Mouse (Mus musculus) heart, embryonic 15.5 days (tissue): ENCODE data around the gene Slc26a10. TPM values are rescaled to one million over a fixed set of nuclear protein-coding genes. Genes with fewer than 3 reads are reported as not detected.
"Not testable (repeated sequence)": the region's sequence is repeated elsewhere in the genome, so short reads cannot be mapped to it uniquely, and the experiment has no call there.

Experiments used
- ATAC-seq: fragments of 200-750 bp; cut with Nextera tagmentation; replicated peaks from 2 replicates; pipeline ENCODE4 v1.8.0; 2017; ENCODE audit warnings: low read depth, moderate TSS enrichment; ENCODE audit not compliant: insufficient number of reproducible peaks, insufficient read depth, low FRiP score
- H3K27ac ChIP-seq: fragments of 300-500 bp; sonication (generic); 2 replicates; pipeline ENCODE4 v1.5.1; 2015; ENCODE audit warnings: mild to moderate bottlenecking, inconsistent platforms
- H3K27me3 ChIP-seq: fragments of 300-500 bp; sonication (generic); 2 replicates; pipeline ENCODE4 v1.6.1; 2015; ENCODE audit warnings: inconsistent platforms
- H3K36me3 ChIP-seq: fragments of 300-500 bp; sonication (generic); 2 replicates; pipeline ENCODE4 v1.6.1; 2015; ENCODE audit warnings: mild to moderate bottlenecking, inconsistent platforms
- H3K4me1 ChIP-seq: fragments of 300-500 bp; sonication (generic); replicated peaks from 2 replicates; pipeline ENCODE4 v1.6.1; 2015; ENCODE audit warnings: inconsistent platforms
- H3K4me2 ChIP-seq: fragments of 300-500 bp; sonication (generic); 2 replicates; pipeline ENCODE4 v1.6.1; 2015; ENCODE audit warnings: inconsistent platforms, mild to moderate bottlenecking, moderate library complexity
- H3K4me3 ChIP-seq: fragments of 300-500 bp; sonication (generic); 2 replicates; pipeline ENCODE4 v1.5.1; 2015; ENCODE audit warnings: mild to moderate bottlenecking, inconsistent platforms
- H3K9ac ChIP-seq: fragments of 300-500 bp; sonication (generic); 2 replicates; pipeline ENCODE4 v1.6.1; 2015; ENCODE audit warnings: mild to moderate bottlenecking, inconsistent platforms
- H3K9me3 ChIP-seq: fragments of 300-500 bp; sonication (generic); replicated peaks from 2 replicates; pipeline ENCODE4 v1.6.1; 2016; ENCODE audit warnings: inconsistent platforms
- WGBS: fragments of 180-500 bp; shearing (Covaris S2); methylation state at CpG from one replicate; pipeline ENCODE4 v1.1.7; 2015; ENCODE audit warnings: mixed read lengths; 5-methylcytosine and 5-hydroxymethylcytosine counted together
- polyA plus RNA-seq: library from polyadenylated mRNA; unstranded; fragments of >200 nt; fragmentation: Nextera tagmentation; extraction: Ambion mirVana; gene quantifications from 2 replicates; pipeline ENCODE4 v1.2.1, GENCODE M21; 2015

Slc26a10 gene
- polyA plus RNA-seq, 1 experiment from 2014 or later, result 15.6 TPM

DNA sequence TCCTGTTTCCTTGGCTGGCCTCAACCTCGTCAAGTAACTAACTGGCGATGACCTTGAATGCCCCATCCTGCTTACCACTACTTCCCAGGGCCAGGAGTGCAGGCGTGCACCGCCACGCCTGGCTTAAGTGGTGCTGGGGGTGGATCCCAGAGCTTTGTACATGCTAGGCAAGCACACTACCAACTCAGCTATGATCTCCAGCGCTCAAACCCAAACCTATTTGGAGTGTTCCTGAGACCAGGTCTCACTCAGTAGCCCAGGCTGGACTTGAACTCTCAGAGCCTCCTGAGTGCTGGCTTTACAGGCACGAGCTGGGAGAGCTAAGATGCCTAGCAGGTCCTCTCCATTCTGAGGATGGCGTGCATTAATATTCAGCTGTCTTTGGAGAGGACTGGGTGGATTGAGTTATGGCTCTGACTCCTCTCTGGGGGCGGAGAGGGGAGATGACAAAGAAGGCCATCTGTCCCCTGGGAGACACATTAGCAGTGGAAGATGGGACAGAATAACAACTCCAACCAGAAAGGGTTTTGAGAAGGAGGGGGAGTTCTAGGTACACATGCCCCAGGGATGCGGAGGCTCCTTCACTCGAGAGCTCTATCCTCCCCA lies 17.2 kb upstream of the Slc26a10 start:
- H3K27ac ChIP-seq, result 0 out of 2 replicates have a peak overlapping the region, but pooled peaks have one; percentile 12
- H3K36me3 ChIP-seq, result peaks cover 35% of the 10 kb centered on the region
- WGBS, result 75% methylated on average over 11 of the region's 11 CpGs
- H3K4me1 ChIP-seq, result peaks cover 22% of the 10 kb centered on the region
- H3K9me3 ChIP-seq, result no peaks in the 10 kb centered on the region
- H3K4me2 ChIP-seq, result no peak overlapping the region
- no peak overlapping the region for H3K4me3 ChIP-seq
- no peak for ATAC-seq
- H3K9ac ChIP-seq, result no peak overlapping the region
- H3K27me3 ChIP-seq, result no peaks in the 10 kb centered on the region

DNA sequence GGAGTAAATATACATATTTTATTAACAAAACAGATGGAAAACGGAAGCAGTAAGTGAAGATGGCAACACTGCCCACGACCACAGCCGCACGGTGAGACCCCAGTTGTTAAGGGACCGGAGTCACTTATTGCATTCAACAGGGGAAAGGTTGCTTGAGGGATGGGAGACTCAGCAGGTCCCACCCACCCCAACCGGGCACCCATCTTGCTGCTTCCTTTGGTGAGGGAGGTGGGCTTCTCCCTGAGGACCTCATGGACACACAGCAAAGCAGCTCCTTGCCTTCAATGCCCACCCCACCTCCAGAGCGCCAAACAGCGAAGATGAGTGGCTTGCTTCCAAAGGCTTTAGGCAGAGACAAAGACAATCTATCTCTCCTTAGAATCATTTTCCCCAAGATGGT lies 16.7 kb upstream of the Slc26a10 start:
- Histone ChIP-seq H3K36me3 (peaks cover 35% of the 10 kb centered on the region), H3K27me3 (no peaks in the 10 kb centered on the region), H3K9ac (no peak overlapping the region), H3K4me1 (peaks cover 22% of the 10 kb centered on the region), H3K9me3 (no peaks in the 10 kb centered on the region), H3K27ac (0 out of 2 replicates have a peak overlapping the region, but pooled peaks have one; percentile 12), H3K4me3 (no peak overlapping the region), H3K4me2 (no peak overlapping the region)
- no peak for ATAC-seq
- 89% methylated on average over 8 of the region's 8 CpGs for WGBS

GRCm38 (mm10) chr10:127196392-127196791 lies 15.9 kb upstream of the Slc26a10 start:
- no peaks in the 10 kb centered on the region for H3K9me3 ChIP-seq
- H3K27ac ChIP-seq, result peak overlapping the region; percentile 94
- peak overlapping the region; percentile 90 for H3K9ac ChIP-seq
- H3K4me2 ChIP-seq, result peak overlapping the region; percentile 98
- H3K36me3 ChIP-seq, result peaks cover 29% of the 10 kb centered on the region; the same call in 1 of the 2 replicates
- H3K4me3 ChIP-seq, result peak overlapping the region; percentile 96
- H3K27me3 ChIP-seq, result no peaks in the 10 kb centered on the region
- H3K4me1 ChIP-seq, result peaks cover 24% of the 10 kb centered on the region
- WGBS, result 4% methylated on average over 5 of the region's 5 CpGs
- peak; percentile 75 for ATAC-seq

DNA sequence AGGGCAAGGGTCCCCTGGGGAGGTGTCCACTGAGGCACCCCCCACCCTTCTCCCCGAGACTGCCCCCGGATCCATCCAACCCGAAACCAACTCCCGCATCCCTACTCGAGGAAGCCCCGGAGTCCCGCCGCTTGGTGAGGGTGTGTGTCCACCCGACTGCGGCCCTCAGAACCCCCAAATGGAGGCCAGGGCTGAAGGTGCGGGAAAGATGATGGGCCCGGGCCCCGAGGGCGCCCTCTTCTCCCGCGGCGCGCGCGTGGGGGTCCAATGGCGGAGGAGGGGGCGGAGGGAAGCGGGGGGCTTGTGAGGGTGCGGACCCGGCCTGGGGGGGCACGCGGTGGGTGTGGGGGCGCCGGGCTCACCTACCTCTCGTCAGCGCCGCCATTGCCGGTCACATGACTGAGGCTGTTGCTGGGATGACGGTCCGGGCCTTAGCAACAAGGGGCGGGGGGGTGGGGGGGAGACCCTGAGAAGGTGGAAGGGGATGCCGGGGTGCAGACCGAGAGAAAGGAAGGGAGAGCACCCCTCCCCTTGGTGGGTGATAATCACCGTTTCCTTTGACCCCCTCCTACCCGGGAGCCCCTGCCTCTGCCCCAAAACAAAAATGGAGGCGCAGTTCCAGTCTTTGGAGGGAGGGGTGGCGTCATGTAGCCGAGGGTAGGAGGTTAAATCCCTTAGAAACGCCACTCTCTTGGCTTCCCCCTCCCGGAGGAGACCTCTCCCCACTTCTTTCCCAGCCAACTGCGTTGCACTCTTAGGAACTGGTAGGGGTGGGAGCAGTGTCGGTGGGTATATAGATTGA lies 15.1 kb upstream of the Slc26a10 start, which contains the start of gene Dtx3:
Gene Dtx3 (minus strand): TSS at position 401 of the 802 bp plus-strand sequence.
- Histone ChIP-seq H3K9me3 (no peaks in the 10 kb centered on the region), H3K4me1 (peaks cover 33% of the 10 kb centered on the region), H3K27me3 (no peaks in the 10 kb centered on the region), H3K9ac (peak within 1 kb of the TSS; percentile 90), H3K36me3 (peaks cover 26% of the 10 kb centered on the region; the same call in 1 of the 2 replicates), H3K4me2 (peak within 1 kb of the TSS; percentile 98), H3K4me3 (peak within 1 kb of the TSS; percentile 96), H3K27ac (peak within 1 kb of the TSS; percentile 94)
- WGBS, result under 1% methylated on average over 29 of the region's 47 CpGs
- peak; percentile 50 for ATAC-seq

DNA sequence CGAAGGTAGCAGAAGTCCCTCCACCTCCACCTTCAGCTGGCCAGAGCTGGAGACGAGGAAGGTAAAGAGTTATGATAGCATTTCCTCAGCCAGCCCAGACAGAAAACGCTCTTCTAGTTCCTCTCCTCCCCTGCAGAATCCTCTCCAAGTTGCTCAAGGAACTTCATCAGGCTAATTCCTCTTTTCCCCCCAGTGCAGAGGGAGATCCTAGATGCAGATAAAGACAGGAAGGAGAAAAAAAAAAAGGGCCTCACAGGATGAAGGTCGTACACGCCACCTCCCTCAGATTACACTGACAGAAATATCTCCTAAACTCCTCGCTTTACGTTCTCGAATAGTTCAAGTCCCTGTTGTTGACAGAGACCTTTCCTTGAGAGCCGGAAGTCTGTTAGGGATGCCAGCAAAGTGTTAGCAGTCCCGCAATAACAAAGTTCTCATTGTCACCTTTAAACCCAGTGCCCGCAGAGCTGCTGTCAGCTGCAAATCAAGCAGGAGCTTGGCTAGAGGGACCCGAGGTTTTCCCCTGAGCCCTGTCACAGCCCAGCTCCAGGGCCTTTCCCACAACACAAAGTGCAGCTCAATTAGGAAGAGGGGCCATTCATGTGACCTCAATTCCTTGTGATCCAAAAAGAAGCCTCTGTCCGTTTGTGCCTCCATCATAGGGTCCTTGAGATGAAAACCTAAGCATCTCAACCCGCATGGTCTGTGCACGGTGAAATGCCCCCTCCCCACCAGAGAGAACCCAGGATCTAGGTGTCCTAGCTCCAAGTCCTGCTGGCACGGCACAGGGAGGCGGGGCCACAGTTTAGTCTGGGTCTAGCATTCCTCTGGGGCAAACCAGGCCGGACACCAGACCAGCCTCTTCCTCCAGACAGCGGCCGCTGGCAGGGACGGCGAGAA lies 14.2 kb upstream of the Slc26a10 start:
- WGBS, result 12% methylated on average over 22 of the region's 22 CpGs
- H3K4me2 ChIP-seq, result peak overlapping the region; percentile 98
- peak; percentile 37 for ATAC-seq
- peak overlapping the region; percentile 90 for H3K9ac ChIP-seq
- peaks cover 41% of the 10 kb centered on the region for H3K4me1 ChIP-seq
- no peaks in the 10 kb centered on the region for H3K27me3 ChIP-seq
- H3K9me3 ChIP-seq, result no peaks in the 10 kb centered on the region
- H3K27ac ChIP-seq, result peak overlapping the region; percentile 94
- H3K4me3 ChIP-seq, result peak overlapping the region; percentile 96
- H3K36me3 ChIP-seq, result peaks cover 19% of the 10 kb centered on the region; the same call in 1 of the 2 replicates

DNA sequence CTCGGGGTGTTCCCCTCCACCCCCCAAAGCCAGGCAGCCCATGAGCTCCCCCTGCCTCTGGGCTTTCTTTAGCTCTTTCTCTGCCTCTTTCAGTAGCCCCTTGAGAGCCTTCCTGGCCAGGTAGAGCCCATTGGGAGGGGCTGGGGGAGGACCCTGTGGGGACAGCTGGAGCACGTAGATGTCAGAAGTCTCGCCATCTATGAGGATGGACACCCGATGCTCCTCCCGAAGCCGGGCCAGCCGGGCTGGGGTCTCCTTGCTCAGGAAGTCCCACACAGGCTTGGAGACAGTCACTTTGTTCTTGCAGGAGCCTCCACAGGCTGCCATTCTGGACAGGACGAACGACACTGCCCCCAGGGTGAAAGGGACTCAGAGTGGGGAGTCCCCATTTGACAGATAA lies 12.6 kb upstream of the Slc26a10 start:
- H3K4me1 ChIP-seq, result peaks cover 58% of the 10 kb centered on the region
- H3K9me3 ChIP-seq, result no peaks in the 10 kb centered on the region
- no peak overlapping the region for H3K9ac ChIP-seq
- H3K27me3 ChIP-seq, result no peaks in the 10 kb centered on the region
- WGBS, result 83% methylated on average over 9 of the region's 9 CpGs
- no peak overlapping the region for H3K4me3 ChIP-seq
- peaks cover 5% of the 10 kb centered on the region; the same call in 1 of the 2 replicates for H3K36me3 ChIP-seq
- H3K4me2 ChIP-seq, result no peak overlapping the region
- ATAC-seq, result no peak
- no peak overlapping the region for H3K27ac ChIP-seq

DNA sequence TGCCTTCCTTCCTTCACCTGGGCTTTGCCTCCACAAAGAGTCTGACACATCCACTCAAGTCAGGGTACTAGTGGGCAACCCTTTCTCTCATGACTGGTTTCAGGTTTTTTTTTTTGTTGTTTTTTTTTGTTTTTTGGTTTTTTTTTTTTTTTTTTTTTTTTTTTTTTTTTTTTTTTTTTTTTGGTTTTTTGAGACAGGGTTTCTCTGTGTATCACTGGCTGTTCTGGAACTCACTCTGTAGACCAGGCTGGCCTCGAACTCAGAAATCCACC lies 11.5 kb upstream of the Slc26a10 start:
- not testable (repeated sequence) for H3K4me2 ChIP-seq, H3K9ac ChIP-seq, H3K27ac ChIP-seq, H3K27me3 ChIP-seq, ATAC-seq, H3K36me3 ChIP-seq, H3K9me3 ChIP-seq, H3K4me3 ChIP-seq
- H3K4me1 ChIP-seq, result peaks cover 62% of the 10 kb centered on the region
- 65% methylated on average over 1 of the region's 1 CpGs for WGBS

DNA sequence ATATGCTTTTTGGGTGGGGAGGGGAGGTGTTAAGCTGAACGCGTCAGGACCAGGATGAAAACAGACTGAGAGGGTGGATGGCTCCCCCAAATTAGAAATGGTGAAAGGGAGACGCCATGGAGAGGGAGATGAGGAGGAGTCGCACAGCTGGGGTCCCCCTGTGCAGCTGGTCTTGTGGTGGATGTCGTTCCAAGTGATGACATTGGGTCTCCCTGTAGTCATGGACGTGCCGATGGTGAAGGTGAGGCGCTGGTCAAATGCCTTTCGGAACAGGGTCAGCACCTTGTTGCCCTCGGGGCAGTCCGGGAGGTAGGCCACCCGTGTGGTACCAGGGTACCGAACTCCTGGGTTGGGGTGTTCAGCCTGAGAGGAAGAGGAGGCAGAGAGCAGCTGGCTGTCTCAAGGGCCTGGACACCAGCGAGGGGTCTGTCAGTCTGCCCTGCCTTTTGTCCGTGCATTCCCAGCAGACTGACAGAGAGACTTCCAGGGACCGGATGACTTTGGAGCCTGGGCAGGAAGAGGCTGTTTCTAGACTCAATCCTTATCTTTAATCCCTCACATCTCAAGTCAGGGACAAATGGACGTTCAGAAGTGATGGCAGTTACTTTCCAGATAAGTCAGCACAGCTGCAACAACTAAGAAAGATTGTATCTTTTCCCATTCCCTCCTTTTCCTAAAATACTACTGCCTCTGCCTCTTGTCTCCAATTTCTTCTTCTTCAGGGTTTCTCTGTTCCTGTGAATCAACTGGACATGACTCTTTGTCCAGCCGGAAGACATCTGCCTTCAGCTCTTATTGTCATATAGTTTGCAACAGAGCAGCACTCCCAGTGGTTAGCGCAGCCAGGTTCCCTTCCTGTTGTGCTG lies 11.0 kb upstream of the Slc26a10 start:
- no peak overlapping the region for H3K4me3 ChIP-seq
- H3K9me3 ChIP-seq, result no peaks in the 10 kb centered on the region
- H3K27me3 ChIP-seq, result peaks cover 7% of the 10 kb centered on the region; the same call in 1 of the 2 replicates
- H3K36me3 ChIP-seq, result peaks cover 8% of the 10 kb centered on the region
- peak overlapping the region; percentile 36; the same call in 1 of the 2 replicates for H3K27ac ChIP-seq
- H3K9ac ChIP-seq, result no peak overlapping the region
- ATAC-seq, result no peak
- H3K4me1 ChIP-seq, result peaks cover 58% of the 10 kb centered on the region
- 63% methylated on average over 19 of the region's 19 CpGs for WGBS
- H3K4me2 ChIP-seq, result no peak overlapping the region; the same call in 1 of the 2 replicates

DNA sequence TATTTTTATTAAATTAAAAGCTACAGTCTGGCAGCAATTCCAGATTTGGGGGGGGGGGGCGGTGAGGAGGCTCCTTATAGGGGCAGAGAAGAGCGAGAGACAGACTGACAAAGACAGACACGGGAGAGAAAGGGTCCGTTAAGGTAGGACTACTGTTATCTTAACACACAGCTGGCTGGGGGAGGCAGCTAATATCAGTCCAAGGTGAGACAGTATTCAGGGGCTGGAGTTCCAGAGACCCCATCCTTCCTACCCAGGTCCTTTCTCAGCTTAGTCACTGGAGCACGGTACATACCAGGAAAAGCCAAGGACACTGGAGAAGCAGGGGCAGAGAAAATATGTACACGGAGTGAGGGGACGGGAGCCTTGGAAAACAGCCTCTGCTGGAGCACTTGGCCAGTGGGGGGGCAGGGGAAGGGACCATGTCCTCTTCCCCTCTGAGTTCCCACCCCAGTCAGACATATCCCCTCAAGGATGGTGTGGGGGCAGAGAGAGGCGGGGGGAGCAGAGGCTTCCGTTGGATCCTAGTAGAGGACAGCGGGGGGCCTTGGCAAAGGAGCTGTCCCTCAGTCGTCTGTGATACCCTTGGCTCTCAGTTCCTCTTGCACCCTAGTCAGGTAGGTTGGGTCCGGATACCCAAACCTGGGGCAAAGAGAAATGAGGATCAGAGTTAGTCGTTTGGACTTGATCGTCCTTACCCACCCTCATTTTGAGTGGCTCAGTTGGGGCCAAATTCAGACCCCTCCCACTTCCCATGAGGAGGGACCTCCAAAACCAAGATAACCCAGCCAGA lies 10.1 kb upstream of the Slc26a10 start:
- peak overlapping the region; percentile 64 for H3K4me3 ChIP-seq
- H3K4me1 ChIP-seq, result peaks cover 51% of the 10 kb centered on the region
- peaks cover 9% of the 10 kb centered on the region for H3K36me3 ChIP-seq
- no peak for ATAC-seq
- H3K27me3 ChIP-seq, result peaks cover 7% of the 10 kb centered on the region; the same call in 1 of the 2 replicates
- H3K9me3 ChIP-seq, result no peaks in the 10 kb centered on the region
- H3K4me2 ChIP-seq, result peak overlapping the region; percentile 95
- H3K27ac ChIP-seq, result peak overlapping the region; percentile 75
- whole genome bisulfite sequencing, result 41% methylated on average over 14 of the region's 14 CpGs
- H3K9ac ChIP-seq, result no peak overlapping the region
